Mouse (Mus musculus) neural tube, embryonic 10.5 days (tissue): ENCODE data around the gene Zfp652.

ENCODE experiments used
- DNase-seq: peaks from one replicate; pipeline ENCODE4 v3.0.0-alpha.2; 2017; ENCODE audit warnings: low spot score; ENCODE audit errors: extremely low spot score

Zfp652 gene

GRCm38 (mm10) chr11:95764806-95765205, 52.3 kb downstream of the Zfp652 start:
- DNase-seq, result no peak

DNA sequence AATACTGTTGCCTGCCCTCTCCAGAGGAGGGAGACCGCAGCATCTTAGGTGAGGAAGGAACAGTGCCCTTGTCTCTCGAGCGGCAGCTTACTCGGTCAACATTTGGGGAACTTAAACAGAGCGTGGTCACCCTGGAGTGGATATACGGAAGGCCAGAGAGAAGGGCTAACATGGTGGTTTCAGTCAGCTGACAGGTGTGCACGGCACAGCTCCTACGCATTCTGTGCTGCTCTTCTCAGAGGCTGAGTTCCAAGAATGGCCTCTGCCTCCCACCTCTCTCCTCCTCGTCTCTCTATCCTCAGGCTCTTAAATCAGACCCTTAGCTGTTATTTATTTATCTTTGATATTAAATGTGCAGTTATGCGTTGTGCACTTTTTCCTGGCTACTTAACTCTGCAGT, 52.9 kb downstream of the Zfp652 start:
- no peak for DNase-seq

- no peak for DNase-seq
Measured at GRCm38 (mm10) chr11:95768244-95768643, 55.8 kb downstream of the Zfp652 start.

DNA sequence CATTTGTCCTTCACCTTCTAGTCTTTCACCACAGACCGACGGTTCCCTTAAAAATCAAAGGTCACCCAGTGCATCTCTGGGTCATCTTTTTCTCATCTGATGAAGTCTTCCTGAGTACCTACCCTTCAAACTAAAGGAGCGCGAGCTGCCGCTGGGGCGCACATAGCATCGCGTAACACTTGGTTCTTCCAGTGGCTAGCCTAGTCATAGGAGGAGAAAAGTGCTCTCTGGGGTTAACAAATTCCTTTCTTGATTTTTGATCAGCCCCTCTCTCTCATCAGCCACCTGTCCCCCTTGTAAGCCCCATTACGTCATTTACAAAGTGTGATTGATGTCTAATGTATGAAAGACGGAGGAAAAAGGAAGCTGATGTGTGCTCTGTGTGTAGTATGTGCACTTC, 56.7 kb downstream of the Zfp652 start:
- DNase-seq, result no peak

- DNase-seq, result no peak
Measured at GRCm38 (mm10) chr11:95770720-95771364, 58.4 kb downstream of the Zfp652 start.

DNA sequence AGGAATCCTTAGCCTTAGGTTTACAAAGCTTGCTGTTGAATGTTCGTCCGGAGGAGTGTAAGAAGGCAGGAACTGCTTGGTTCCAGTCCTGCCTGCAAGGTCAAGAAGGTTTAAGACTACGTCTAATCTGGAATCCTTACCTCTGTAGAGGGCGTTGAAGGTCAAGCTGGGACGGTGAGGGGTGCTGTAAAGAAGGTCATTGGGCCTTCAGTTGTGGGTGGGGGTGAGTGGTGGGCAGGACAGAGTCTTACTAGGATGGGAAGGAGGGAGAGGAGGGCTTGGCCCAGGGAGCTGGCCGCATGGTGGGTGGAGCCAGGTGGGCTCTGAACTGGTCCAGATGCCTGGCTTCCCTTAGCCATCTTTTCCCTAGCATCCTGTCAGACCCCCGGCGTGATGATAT, 59.2 kb downstream of the Zfp652 start:
- DNase-seq, result no peak

DNA sequence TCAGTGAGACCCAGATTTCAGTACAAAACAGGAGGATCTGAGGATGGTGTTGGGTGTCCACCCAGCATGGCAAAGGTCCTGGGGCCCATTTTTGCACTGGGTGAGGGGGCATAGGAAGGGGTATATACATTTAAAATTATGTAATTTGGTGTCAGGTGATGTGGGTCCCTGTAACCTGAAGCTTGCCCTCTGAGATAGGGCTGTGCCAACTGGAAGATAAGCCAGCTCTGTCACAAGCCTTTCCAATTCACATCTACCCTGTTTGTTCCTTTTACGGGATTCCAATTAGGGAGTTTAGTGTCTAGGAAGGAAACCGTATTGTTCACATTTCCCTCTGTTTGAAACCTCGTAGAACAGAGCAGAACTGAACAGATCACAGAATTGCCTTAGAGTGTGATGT, 60.8 kb downstream of the Zfp652 start:
- no peak for DNase-seq

DNA sequence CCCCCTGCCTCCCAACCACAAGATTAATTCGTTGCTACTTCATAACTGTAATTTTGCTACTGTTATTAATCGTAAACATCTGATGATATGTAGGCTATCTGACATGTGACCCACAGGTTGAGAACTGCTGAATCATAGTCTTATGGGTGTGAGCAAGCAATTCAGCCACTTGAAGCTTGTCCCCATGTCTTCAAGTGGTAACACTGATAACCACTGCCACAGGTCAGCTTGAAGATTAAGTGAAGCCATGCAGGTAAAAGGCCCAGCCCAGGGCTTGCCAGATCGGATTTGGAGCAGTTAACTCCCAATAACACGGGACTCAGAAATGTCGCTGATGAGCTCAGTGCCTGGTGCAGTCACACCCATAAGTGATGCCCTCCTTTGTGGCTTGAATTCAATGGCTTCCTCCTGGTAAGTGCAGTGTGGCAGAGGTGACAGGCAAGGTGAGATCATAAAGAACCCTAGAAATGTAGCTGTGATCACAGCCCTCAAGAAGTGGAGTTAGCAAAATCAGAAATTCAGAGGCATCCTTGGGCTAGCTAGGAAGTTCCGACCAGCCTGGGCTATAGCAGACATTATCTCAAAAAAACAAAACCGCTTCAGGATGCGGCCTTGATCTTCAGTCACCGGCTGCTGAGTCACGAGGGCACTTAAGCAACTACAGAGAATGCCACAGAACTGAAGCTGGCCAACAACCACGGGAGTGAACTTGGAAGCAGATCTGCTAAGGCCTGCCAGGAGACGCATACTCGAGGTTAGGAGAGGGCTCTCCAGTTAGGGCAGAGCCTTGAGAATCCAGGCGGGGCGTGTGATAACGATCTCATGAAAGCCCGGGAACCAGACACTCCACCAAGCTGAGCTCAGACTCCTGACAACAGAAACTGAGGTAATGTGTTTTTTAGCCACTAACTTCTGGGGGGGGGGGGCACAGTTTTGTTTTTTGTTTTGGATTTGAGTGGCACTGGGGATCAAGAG, 65.1 kb downstream of the Zfp652 start:
- DNase-seq, result no peak

DNA sequence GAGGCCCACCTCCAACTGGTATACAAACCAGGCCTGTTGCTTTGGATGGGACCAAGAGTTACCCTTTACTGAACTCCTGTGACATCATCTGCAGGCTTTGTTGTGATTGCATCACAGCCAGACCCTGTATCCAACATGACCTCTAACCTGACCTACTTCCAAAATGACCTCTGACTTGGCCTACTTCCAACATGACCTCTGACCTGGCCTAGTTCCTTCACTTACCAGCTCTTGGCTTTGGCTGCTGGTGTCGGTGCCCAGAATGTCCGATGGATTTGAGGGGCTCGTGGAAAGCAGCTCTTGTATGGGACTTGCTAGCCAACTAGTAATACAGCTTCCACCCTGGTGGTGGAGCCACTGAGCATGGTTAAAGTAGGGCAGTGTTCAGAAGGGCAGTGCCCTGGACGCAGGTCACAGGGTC, 66.4 kb downstream of the Zfp652 start:
- DNase-seq, result no peak

DNA sequence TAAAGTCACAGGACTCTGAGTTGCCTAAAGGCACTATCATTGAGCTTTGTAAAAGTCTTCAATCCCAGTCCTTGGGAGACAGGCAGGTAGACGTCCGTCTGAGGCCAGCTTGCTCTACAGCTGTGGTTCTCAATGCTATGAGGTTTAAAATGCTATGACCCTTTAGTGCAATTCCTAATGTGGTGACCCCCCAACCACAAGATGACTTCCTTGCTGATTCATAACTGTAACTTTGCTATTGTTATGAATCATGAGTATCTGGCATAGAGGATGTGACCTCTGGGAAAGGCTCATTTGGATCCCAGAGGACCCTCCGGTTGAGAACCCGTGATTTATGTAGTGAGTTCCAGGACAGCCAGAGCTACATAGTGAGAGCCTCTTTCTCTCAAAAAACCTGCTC, 66.9 kb downstream of the Zfp652 start:
- no peak for DNase-seq

GRCm38 (mm10) chr11:95780480-95780879, 68.0 kb downstream of the Zfp652 start:
- no peak for DNase-seq

DNA sequence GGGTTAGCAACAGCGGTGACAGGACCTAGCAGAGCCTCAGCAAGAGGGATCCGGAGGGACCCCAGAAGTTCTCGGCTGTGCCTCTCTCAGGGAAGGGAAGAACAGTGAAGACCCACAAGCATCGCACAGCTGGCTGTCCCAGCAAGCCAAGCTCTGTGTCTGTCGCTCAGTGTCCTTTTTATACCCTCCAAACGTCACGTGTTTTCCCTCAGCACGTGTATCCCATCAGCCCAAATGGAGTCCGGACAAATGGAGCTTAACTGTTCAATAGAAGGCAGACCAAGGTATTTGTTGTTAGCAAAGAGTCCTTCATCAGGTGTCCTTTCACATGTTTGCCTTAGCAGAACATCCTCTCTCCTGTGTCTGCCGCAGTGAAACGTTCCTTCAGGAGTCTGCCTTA, 69.1 kb downstream of the Zfp652 start:
- DNase-seq, result no peak

DNA sequence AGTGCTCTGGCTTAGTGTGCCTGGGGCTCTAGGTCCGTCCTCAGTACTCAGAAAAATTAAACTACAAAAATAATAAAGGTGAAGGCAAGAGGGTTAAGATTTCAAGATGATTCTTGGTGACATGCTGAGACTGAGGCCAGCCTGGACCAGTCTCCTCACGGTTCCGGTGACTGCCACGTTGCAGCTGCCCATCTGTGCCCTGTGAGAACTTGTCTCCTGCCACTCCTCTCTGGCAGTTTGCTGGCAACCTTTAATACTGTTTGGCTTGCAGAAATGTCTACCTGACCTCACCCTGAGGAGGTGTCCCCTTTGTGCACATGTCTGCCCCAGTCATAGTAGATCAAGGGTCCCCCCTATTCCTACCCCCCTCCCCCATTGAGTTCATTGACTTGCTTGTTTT, 71.0 kb downstream of the Zfp652 start:
- DNase-seq, result no peak

DNA sequence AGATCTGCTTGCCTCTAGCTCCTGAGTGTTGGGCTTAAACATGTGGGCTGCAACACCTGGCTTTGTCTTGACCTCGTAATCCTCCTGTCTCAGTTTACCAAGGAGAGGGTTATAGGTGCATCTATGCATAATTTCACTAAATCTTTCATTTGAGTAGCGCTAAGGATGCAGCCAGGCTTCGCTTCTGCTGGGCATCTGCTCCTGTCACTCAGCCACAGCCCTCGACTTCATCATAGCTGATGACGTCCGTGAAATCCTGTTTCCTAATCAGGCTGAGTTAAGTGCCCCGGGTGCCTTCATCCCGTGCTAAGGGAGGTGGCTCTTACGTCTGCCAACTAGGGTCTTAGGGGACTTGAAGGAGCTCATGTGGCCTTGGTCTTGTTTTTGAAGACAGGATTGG, 71.5 kb downstream of the Zfp652 start:
- DNase-seq, result no peak

DNA sequence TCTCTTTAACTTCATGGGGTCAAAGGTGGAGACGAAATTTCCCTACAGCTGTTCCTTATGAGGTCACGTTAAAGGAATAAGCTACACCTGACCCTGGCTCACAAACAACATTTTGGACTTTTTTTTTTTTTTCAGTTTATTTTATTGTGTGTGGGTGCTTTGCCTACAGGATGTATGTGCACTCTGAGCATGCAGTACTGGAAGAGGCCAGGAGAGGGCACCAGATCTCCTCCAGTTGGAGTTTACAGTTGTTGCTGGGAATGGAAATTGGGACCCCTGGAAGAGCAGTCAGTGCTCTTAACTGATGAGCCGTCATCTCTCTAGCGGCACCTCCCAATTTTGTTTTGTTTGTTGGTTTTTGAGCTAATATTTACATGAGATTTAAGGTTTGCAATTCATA, 73.2 kb downstream of the Zfp652 start:
- no peak for DNase-seq

- DNase-seq, result no peak
Measured at GRCm38 (mm10) chr11:95786511-95786910, 74.0 kb downstream of the Zfp652 start.

DNA sequence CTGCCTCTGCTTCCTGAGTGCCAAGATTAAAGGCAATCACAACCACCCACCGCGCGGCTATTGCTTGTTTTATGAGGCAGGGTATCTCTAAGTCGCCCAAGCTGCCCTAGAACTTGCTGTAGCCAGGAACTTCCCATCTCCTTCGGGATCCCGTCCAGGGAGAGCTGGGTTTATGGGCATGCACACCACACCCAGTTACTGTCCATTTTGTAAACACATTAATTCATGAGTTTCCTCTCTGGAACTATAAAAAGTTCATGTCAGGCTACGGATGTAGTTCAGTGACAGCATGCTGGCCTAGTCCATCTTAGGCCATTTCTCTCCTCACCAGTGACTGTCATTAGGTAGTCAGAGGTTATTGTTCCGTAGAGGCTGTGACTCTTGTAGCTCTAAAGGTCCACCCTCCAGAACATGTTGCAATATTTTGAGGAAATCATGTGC, 77.0 kb downstream of the Zfp652 start:
- no peak for DNase-seq

GRCm38 (mm10) chr11:95791787-95792186, 79.3 kb downstream of the Zfp652 start:
- no peak for DNase-seq

- no peak for DNase-seq
Measured at GRCm38 (mm10) chr11:95792950-95793509, 80.6 kb downstream of the Zfp652 start.

GRCm38 (mm10) chr11:95794201-95794600, 81.7 kb downstream of the Zfp652 start:
- DNase-seq, result no peak

DNA sequence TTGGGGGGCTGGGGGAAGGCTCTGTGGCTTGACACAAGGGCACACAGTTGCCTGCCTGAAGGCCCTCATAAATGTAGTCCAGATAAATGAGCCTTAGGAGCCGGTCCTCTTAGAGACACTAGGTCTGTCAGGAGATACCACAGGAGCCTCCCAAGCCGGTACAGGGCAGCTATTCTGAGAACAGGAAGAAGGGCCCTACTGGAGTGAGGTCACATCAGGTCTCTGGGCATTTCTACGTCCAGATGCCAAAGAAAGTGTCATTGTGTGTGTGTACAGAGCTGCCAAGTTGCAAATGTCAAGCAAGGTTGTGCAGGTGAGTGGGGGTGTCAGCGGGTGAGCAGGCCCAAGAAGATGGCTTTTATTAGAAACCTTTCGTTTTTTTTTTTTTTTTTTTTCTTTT, 83.1 kb downstream of the Zfp652 start:
- no peak for DNase-seq

- DNase-seq, result no peak
Measured at GRCm38 (mm10) chr11:95805010-95805409, 92.5 kb downstream of the Zfp652 start.
